Mouse (Mus musculus): ENCODE results near the gene Mfsd5.

The Mfsd5 gene

GRCm38 (mm10) chr15:102282463-102283292 is 3.4 kb downstream of the Mfsd5 start:
- no peak for DNase-seq

- no peak for DNase-seq
Measured at GRCm38 (mm10) chr15:102283648-102284047, 4.4 kb downstream of the Mfsd5 start.

GRCm38 (mm10) chr15:102287395-102287794 is 8.1 kb downstream of the Mfsd5 start:
- no peak for DNase-seq

- DNase-seq, result peak; percentile 86
Measured at GRCm38 (mm10) chr15:102295633-102296367, 16.5 kb downstream of the Mfsd5 start, which contains the start of gene Espl1. TSS of gene Espl1 (plus strand) at chr15:102296266.

- no peak for DNase-seq
Measured at GRCm38 (mm10) chr15:102296368-102297006, 17.2 kb downstream of the Mfsd5 start.

- no peak for DNase-seq
Measured at GRCm38 (mm10) chr15:102302542-102302941, 23.3 kb downstream of the Mfsd5 start.

- DNase-seq, result no peak
Measured at GRCm38 (mm10) chr15:102308717-102309116, 29.5 kb downstream of the Mfsd5 start.

GRCm38 (mm10) chr15:102310074-102310845 is 31.0 kb downstream of the Mfsd5 start:
- DNase-seq, result no peak

GRCm38 (mm10) chr15:102311489-102311888 is 32.2 kb downstream of the Mfsd5 start:
- no peak for DNase-seq

- no peak for DNase-seq
Measured at GRCm38 (mm10) chr15:102315292-102315691, 36.0 kb downstream of the Mfsd5 start.

GRCm38 (mm10) chr15:102316263-102316662 is 37.0 kb downstream of the Mfsd5 start:
- peak; percentile 48 for DNase-seq

- DNase-seq, result no peak
Measured at GRCm38 (mm10) chr15:102324654-102325473, 45.6 kb downstream of the Mfsd5 start.

GRCm38 (mm10) chr15:102326022-102326576 is 46.8 kb downstream of the Mfsd5 start, which contains the start of gene Pfdn5:
TSS of gene Pfdn5 (plus strand) at chr15:102326116.
- peak; percentile 83 for DNase-seq

GRCm38 (mm10) chr15:102326892-102327291 is 47.6 kb downstream of the Mfsd5 start:
- no peak for DNase-seq

All from cerebellum, adult 11 months (tissue).